8 mouse cellular contexts compared by ENCODE assay signal in genomic region chr15:96290001-96290400, GRCm38 (mm10). TPM values are rescaled to one million over a fixed set of nuclear protein-coding genes. Genes with fewer than 3 reads are reported as not detected.
DNase-seq lines count a peak whose midpoint lies in the region; ATAC-seq lines count a peak whose summit lies in the region.
"Had no signal": no experiment of that assay in that cellular context is flagged by ENCODE, and none has a peak within 500 bp of the region (broad histone marks: within the 10 kb centered on the region; RNA-seq: fewer than 3 reads in every experiment).

No protein-coding gene starts in this region.

- 56% methylated on average over 1 of the region's 1 CpGs for WGBS in forebrain, embryonic 15.5 days
- WGBS in limb, embryonic 13.5 days: 65% methylated on average over 1 of the region's 1 CpGs
- WGBS in neural tube, embryonic 14.5 days: 87% methylated on average over 1 of the region's 1 CpGs

- peaks cover 35% of the 10 kb centered on the region for H3K4me1 ChIP-seq in megakaryocyte, embryonic 14.5 days
- peaks cover 18% of the 10 kb centered on the region for H3K4me1 ChIP-seq in forebrain, embryonic 15.5 days
- peaks cover 22% of the 10 kb centered on the region for H3K4me1 ChIP-seq in limb, embryonic 13.5 days
- H3K4me1 ChIP-seq in neural tube, embryonic 14.5 days (ENCODE audit: control insufficient read depth, insufficient read depth, low read length): peaks cover 12% of the 10 kb centered on the region; the same call in 1 of the 2 replicates

- H3K27ac ChIP-seq in forebrain, embryonic 15.5 days (replicated peaks): no peak overlapping the region
- no peak overlapping the region for H3K27ac ChIP-seq in limb, embryonic 13.5 days
- no peak overlapping the region for H3K27ac ChIP-seq in neural tube, embryonic 14.5 days (ENCODE audit: low read depth, low read length)

- no peaks in the 10 kb centered on the region for H3K9me3 ChIP-seq in megakaryocyte, embryonic 14.5 days
- H3K9me3 ChIP-seq in forebrain, embryonic 15.5 days: no peaks in the 10 kb centered on the region
- H3K9me3 ChIP-seq in limb, embryonic 13.5 days: no peaks in the 10 kb centered on the region
- no peaks in the 10 kb centered on the region for H3K9me3 ChIP-seq in neural tube, embryonic 14.5 days (ENCODE audit: control insufficient read depth, low read length)

- ATAC-seq in megakaryocyte, adult 5-6 weeks (ENCODE audit: poor library complexity, severe bottlenecking): no peak
- no peak for ATAC-seq in forebrain, embryonic 15.5 days (replicated peaks)
- no peak for ATAC-seq in limb, embryonic 13.5 days (ENCODE audit: low FRiP score, low read depth)
- no peak for ATAC-seq in neural tube, embryonic 14.5 days (ENCODE audit: low read depth)

- H3K36me3 ChIP-seq in megakaryocyte, embryonic 14.5 days (replicated peaks; ENCODE audit: low read length): peaks cover 38% of the 10 kb centered on the region
- H3K36me3 ChIP-seq in forebrain, embryonic 15.5 days: peaks cover 4% of the 10 kb centered on the region; the same call in 1 of the 2 replicates
- peaks cover 12% of the 10 kb centered on the region for H3K36me3 ChIP-seq in limb, embryonic 13.5 days
- H3K36me3 ChIP-seq in neural tube, embryonic 14.5 days (ENCODE audit: control insufficient read depth, insufficient read depth, low read length): 0 out of 2 replicates have a peak, but pooled peaks cover 2% of the 10 kb centered on the region

- H3K4me2 ChIP-seq in forebrain, embryonic 15.5 days (replicated peaks): peak overlapping the region; percentile 40
- H3K4me2 ChIP-seq in limb, embryonic 13.5 days (replicated peaks): peak overlapping the region; percentile 50
- H3K4me2 ChIP-seq in neural tube, embryonic 14.5 days (ENCODE audit: low read depth, low read length): peak overlapping the region; percentile 9; the same call in 1 of the 2 replicates

- no peaks in the 10 kb centered on the region for H3K27me3 ChIP-seq in megakaryocyte, embryonic 14.5 days (replicated peaks)
- no peaks in the 10 kb centered on the region for H3K27me3 ChIP-seq in forebrain, embryonic 15.5 days
- H3K27me3 ChIP-seq in limb, embryonic 13.5 days: no peaks in the 10 kb centered on the region
- H3K27me3 ChIP-seq in neural tube, embryonic 14.5 days (ENCODE audit: control insufficient read depth, insufficient read depth, low read length): no peaks in the 10 kb centered on the region

- H3K4me3 ChIP-seq in megakaryocyte, embryonic 14.5 days (replicated peaks): peak overlapping the region; percentile 86
- H3K4me3 ChIP-seq in forebrain, embryonic 15.5 days: no peak overlapping the region
- peak overlapping the region; percentile 17; the same call in 1 of the 2 replicates for H3K4me3 ChIP-seq in limb, embryonic 13.5 days
- no peak overlapping the region for H3K4me3 ChIP-seq in neural tube, embryonic 14.5 days (ENCODE audit: low read depth, low read length)

- intact Hi-C loops in left cerebral cortex, postnatal 36 days (cut with DNase I): no loop called here

- no peak for DNase-seq in layer of hippocampus, adult 8-10 months (ENCODE audit: low spot score in 2 of 2)
- DNase-seq in left cerebral cortex, postnatal 36 days (ENCODE audit: low spot score in 2 of 2): no peak
- DNase-seq: cerebellum, adult 18-20 months had no signal

- H3K9ac ChIP-seq in forebrain, embryonic 15.5 days (replicated peaks): no peak overlapping the region
- 0 out of 2 replicates have a peak overlapping the region, but pooled peaks have one; percentile 48 for H3K9ac ChIP-seq in limb, embryonic 13.5 days
- H3K9ac ChIP-seq in neural tube, embryonic 14.5 days (replicated peaks; ENCODE audit: low read depth, low read length): no peak overlapping the region

RNA-seq across cellular contexts. Expression of gene Arid2, which starts 2.7 kb away (rescaled TPM):
- 4.4 and 5.9 TPM in 2 replicates for polyA plus RNA-seq in megakaryocyte, embryonic 14.5 days (2012; ENCODE audit: insufficient read depth, low replicate concordance)
- 39.0 and 44.5 TPM in 2 replicates for total RNA-seq in megakaryocyte, adult 5-6 weeks (2015)
- 28.5 and 36.2 TPM in 2 replicates for total RNA-seq in megakaryocyte, adult 5-6 weeks (2017)
- 27.4 and 29.9 TPM in 2 replicates for polyA plus RNA-seq in forebrain, embryonic 15.5 days (2015; fragmentation: Nextera tagmentation; extraction: Ambion mirVana)
- polyA plus RNA-seq in limb, embryonic 13.5 days (2015; fragmentation: Nextera tagmentation; extraction: Ambion mirVana): 29.1 and 29.3 TPM in 2 replicates
- polyA plus RNA-seq in neural tube, embryonic 14.5 days (2014; fragmentation: Nextera tagmentation; extraction: Ambion mirVana): 26.9 and 32.0 TPM in 2 replicates
- 10 to 100 TPM; 28.6 to 39.8 (median 35.4) TPM for total RNA-seq in layer of hippocampus, adult 8-10 months (2022)
- 10 to 100 TPM; 32.0 to 38.6 TPM for total RNA-seq in left cerebral cortex, postnatal 36 days (2021)

Comparison
In these comparisons a context has a peak if more than half of its experiments do, and no peak if none do; other contexts are left out.
1. H3K4me3 ChIP-seq: peak in megakaryocyte, embryonic 14.5 days (single experiment) and limb, embryonic 13.5 days (single experiment); none in forebrain, embryonic 15.5 days (single experiment) and neural tube, embryonic 14.5 days (single experiment).
2. Peak in every context shown above with its lines, with median percentiles within 50 percentile points of each other: H3K4me2 ChIP-seq.